Mouse (Mus musculus): Measurements from ENCODE around the gene Urgcp.

DNA sequence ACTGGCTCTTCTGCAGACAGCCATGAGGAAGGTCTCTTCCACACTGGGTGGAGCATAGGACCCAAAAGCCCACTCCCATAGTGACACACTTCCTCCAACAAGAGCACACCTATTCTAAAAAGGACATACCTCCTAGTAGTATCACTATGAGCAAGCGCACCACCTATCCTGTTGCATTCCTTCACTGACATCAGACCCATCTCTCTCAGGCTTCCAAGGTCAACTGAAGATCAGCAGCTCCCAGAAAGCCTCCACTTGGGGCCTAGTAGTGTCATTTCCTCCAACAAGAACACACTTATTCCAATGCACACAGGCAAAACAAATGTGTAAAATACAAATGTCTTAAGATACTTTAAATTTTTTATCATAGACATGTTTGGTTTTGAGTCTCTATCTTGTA is 60.4 kb downstream of the Urgcp start:
- TF ChIP-seq CTCF (IDR thresholded peaks at IDR 0.05; ENCODE audit: low read depth) (no peak), EP300 (IDR thresholded peaks at IDR 0.05; ENCODE audit: low read depth) (no peak)
